Mouse (Mus musculus): ENCODE data around the gene Ssr2.
"Not testable (repeated sequence)": the region's sequence is repeated elsewhere in the genome, so short reads cannot be mapped to it uniquely, and the experiment has no call there.

Gene Ssr2

GRCm38 (mm10) chr3:88596547-88596946 is 20.9 kb downstream of the Ssr2 start:
- not testable (repeated sequence) for DNase-seq (ENCODE audit: low read depth, low spot score)

- DNase-seq (ENCODE audit: low read depth, low spot score), result no peak
Measured at GRCm38 (mm10) chr3:88602466-88602865, 26.8 kb downstream of the Ssr2 start.

- peak; percentile 76 for DNase-seq (ENCODE audit: low read depth, low spot score)
Measured at GRCm38 (mm10) chr3:88603714-88604161, 28.1 kb downstream of the Ssr2 start.

- DNase-seq (ENCODE audit: low read depth, low spot score), result no peak
Measured at GRCm38 (mm10) chr3:88604863-88605262, 29.2 kb downstream of the Ssr2 start.

GRCm38 (mm10) chr3:88605666-88606065 is 30.0 kb downstream of the Ssr2 start, which contains the start of gene Arhgef2:
TSS of gene Arhgef2 (plus strand) at chr3:88605966.
- DNase-seq (ENCODE audit: low read depth, low spot score), result not testable (repeated sequence)

GRCm38 (mm10) chr3:88607065-88607757 is 31.5 kb downstream of the Ssr2 start:
- peak; percentile 93 for DNase-seq (ENCODE audit: low read depth, low spot score)

GRCm38 (mm10) chr3:88607758-88608138 is 32.1 kb downstream of the Ssr2 start:
- no peak for DNase-seq (ENCODE audit: low read depth, low spot score)

GRCm38 (mm10) chr3:88609066-88609465 is 33.4 kb downstream of the Ssr2 start:
- no peak for DNase-seq (ENCODE audit: low read depth, low spot score)

GRCm38 (mm10) chr3:88614418-88614817 is 38.7 kb downstream of the Ssr2 start:
- no peak for DNase-seq (ENCODE audit: low read depth, low spot score)

GRCm38 (mm10) chr3:88615117-88615516 is 39.4 kb downstream of the Ssr2 start:
- DNase-seq (ENCODE audit: low read depth, low spot score), result no peak

- DNase-seq (ENCODE audit: low read depth, low spot score), result no peak
Measured at GRCm38 (mm10) chr3:88615902-88616391, 40.3 kb downstream of the Ssr2 start.

GRCm38 (mm10) chr3:88616951-88617500 is 41.4 kb downstream of the Ssr2 start:
- DNase-seq (ENCODE audit: low read depth, low spot score), result no peak

GRCm38 (mm10) chr3:88618074-88618871 is 42.6 kb downstream of the Ssr2 start:
- no peak for DNase-seq (ENCODE audit: low read depth, low spot score)

- no peak for DNase-seq (ENCODE audit: low read depth, low spot score)
Measured at GRCm38 (mm10) chr3:88619113-88620097, 43.7 kb downstream of the Ssr2 start.

GRCm38 (mm10) chr3:88620146-88620991 is 44.7 kb downstream of the Ssr2 start:
- DNase-seq (ENCODE audit: low read depth, low spot score), result no peak

GRCm38 (mm10) chr3:88620992-88621536 is 45.4 kb downstream of the Ssr2 start:
- peak; percentile 78 for DNase-seq (ENCODE audit: low read depth, low spot score)

- DNase-seq (ENCODE audit: low read depth, low spot score), result peak; percentile 75
Measured at GRCm38 (mm10) chr3:88621537-88622112, 45.9 kb downstream of the Ssr2 start.

- peak; percentile 30 for DNase-seq (ENCODE audit: low read depth, low spot score)
Measured at GRCm38 (mm10) chr3:88622113-88622940, 46.7 kb downstream of the Ssr2 start.

- DNase-seq (ENCODE audit: low read depth, low spot score), result peak; percentile 30
Measured at GRCm38 (mm10) chr3:88622941-88623345, 47.3 kb downstream of the Ssr2 start.

Data from mesoderm, embryonic 11.5 days (tissue).